Comparison of ENCODE assay signal across 31 mouse cellular contexts in genomic region chr6:138945432-138945831, GRCm38 (mm10).
DNase-seq lines count a peak whose midpoint lies in the region; ATAC-seq lines count a peak whose summit lies in the region.
"Had no signal": no experiment of that assay in that cellular context is flagged by ENCODE, and none has a peak within 500 bp of the region (broad histone marks: within the 10 kb centered on the region; RNA-seq: fewer than 3 reads in every experiment).

No protein-coding gene starts in this region.

- H3K27me3 ChIP-seq in forebrain, embryonic 16.5 days (replicated peaks; ENCODE audit: control insufficient read depth, insufficient read depth, low read length) = no peaks in the 10 kb centered on the region
- H3K27me3 ChIP-seq in forebrain, embryonic 10.5 days (ENCODE audit: poor library complexity, severe bottlenecking) = no peaks in the 10 kb centered on the region
- no peaks in the 10 kb centered on the region for H3K27me3 ChIP-seq in hindbrain, embryonic 12.5 days
- H3K27me3 ChIP-seq: embryonic facial prominence, embryonic 12.5 days; hindbrain, embryonic 13.5 days; midbrain, embryonic 12.5 days; neural tube, embryonic 13.5 days; Patski had no signal

- no peaks in the 10 kb centered on the region for H3K4me1 ChIP-seq in forebrain, embryonic 16.5 days (replicated peaks; ENCODE audit: control insufficient read depth, insufficient read depth, low read length)
- H3K4me1 ChIP-seq in forebrain, embryonic 10.5 days = 0 out of 2 replicates have a peak, but pooled peaks cover 4% of the 10 kb centered on the region
- no peaks in the 10 kb centered on the region for H3K4me1 ChIP-seq in hindbrain, embryonic 12.5 days
- H3K4me1 ChIP-seq: embryonic facial prominence, embryonic 12.5 days; hindbrain, embryonic 13.5 days; neural tube, embryonic 13.5 days had no signal

- no peak overlapping the region for H3K4me2 ChIP-seq in forebrain, embryonic 16.5 days (ENCODE audit: low read length)
- no peak overlapping the region for H3K4me2 ChIP-seq in hindbrain, embryonic 12.5 days (replicated peaks)
- H3K4me2 ChIP-seq: embryonic facial prominence, embryonic 12.5 days; heart, embryonic 11.5 days; hindbrain, embryonic 13.5 days; midbrain, embryonic 12.5 days; neural tube, embryonic 13.5 days had no signal

- H3K9me3 ChIP-seq in forebrain, embryonic 16.5 days (ENCODE audit: control insufficient read depth, low read length) = no peaks in the 10 kb centered on the region; the same call in 1 of the 2 replicates
- H3K9me3 ChIP-seq in forebrain, embryonic 10.5 days = no peaks in the 10 kb centered on the region
- no peaks in the 10 kb centered on the region for H3K9me3 ChIP-seq in hindbrain, embryonic 12.5 days (replicated peaks)
- H3K9me3 ChIP-seq: embryonic facial prominence, embryonic 12.5 days; hindbrain, embryonic 13.5 days; midbrain, embryonic 12.5 days; neural tube, embryonic 13.5 days had no signal

- no peak overlapping the region for H3K27ac ChIP-seq in forebrain, embryonic 16.5 days (ENCODE audit: low read length)
- no peak overlapping the region for H3K27ac ChIP-seq in forebrain, embryonic 10.5 days
- H3K27ac ChIP-seq in hindbrain, embryonic 12.5 days = no peak overlapping the region
- H3K27ac ChIP-seq: embryonic facial prominence, embryonic 12.5 days; gastrocnemius, adult 2 months; hindbrain, embryonic 13.5 days; liver, embryonic 14.5 days; midbrain, embryonic 12.5 days; neural tube, embryonic 13.5 days had no signal

- no peak overlapping the region for H3K9ac ChIP-seq in forebrain, embryonic 16.5 days (replicated peaks; ENCODE audit: low read depth, low read length)
- H3K9ac ChIP-seq in hindbrain, embryonic 12.5 days = no peak overlapping the region
- H3K9ac ChIP-seq: embryonic facial prominence, embryonic 12.5 days; hindbrain, embryonic 13.5 days; liver, embryonic 14.5 days; midbrain, embryonic 12.5 days; neural tube, embryonic 13.5 days had no signal

- H3K4me3 ChIP-seq in forebrain, embryonic 16.5 days (replicated peaks; ENCODE audit: low read length) = no peak overlapping the region
- no peak overlapping the region for H3K4me3 ChIP-seq in forebrain, embryonic 10.5 days
- no peak overlapping the region for H3K4me3 ChIP-seq in hindbrain, embryonic 12.5 days
- H3K4me3 ChIP-seq: embryonic facial prominence, embryonic 12.5 days; gastrocnemius, adult 2 months; hindbrain, embryonic 13.5 days; midbrain, embryonic 12.5 days; neural tube, embryonic 13.5 days had no signal

- H3K36me3 ChIP-seq in forebrain, embryonic 16.5 days (ENCODE audit: control insufficient read depth, insufficient read depth) = no peaks in the 10 kb centered on the region
- H3K36me3 ChIP-seq in forebrain, embryonic 10.5 days (replicated peaks) = no peaks in the 10 kb centered on the region
- no peaks in the 10 kb centered on the region for H3K36me3 ChIP-seq in hindbrain, embryonic 12.5 days
- H3K36me3 ChIP-seq: embryonic facial prominence, embryonic 12.5 days; hindbrain, embryonic 13.5 days; midbrain, embryonic 12.5 days; neural tube, embryonic 13.5 days had no signal

- peak; percentile 50; the same call in 1 of the 2 replicates for ATAC-seq in forebrain, embryonic 16.5 days
- ATAC-seq in hindbrain, embryonic 12.5 days (ENCODE audit: low FRiP score) = no peak
- ATAC-seq: intestine, postnatal 0 days; Patski had no signal

- 29% methylated on average over 1 of the region's 1 CpGs for WGBS in forebrain, embryonic 16.5 days
- WGBS in forebrain, embryonic 10.5 days = 68% methylated on average over 1 of the region's 1 CpGs
- 81% methylated on average over 1 of the region's 1 CpGs for WGBS in hindbrain, embryonic 12.5 days

- no peak for DNase-seq in forebrain, embryonic 10.5 days (ENCODE audit: extremely low spot score, low spot score)
- peak; percentile 42 to 58 for DNase-seq in layer of hippocampus, adult 18-20 months (ENCODE audit: low spot score in 2 of 2)
- DNase-seq in layer of hippocampus, postnatal 25 days (ENCODE audit: extremely low spot score in 1 of 2, low spot score in 1 of 2) = no peak
- peak; percentile 71 for DNase-seq in brain, adult 2 months (ENCODE audit: low read depth, low spot score)
- DNase-seq in layer of hippocampus, adult 8-10 months (ENCODE audit: low spot score in 2 of 2) = peak; percentile 11 to 25
- DNase-seq in left cerebral cortex, adult 8-10 months (ENCODE audit: low spot score in 2 of 2) = no peak
- DNase-seq: adrenal gland, postnatal 10 days; cerebellum, adult 11-12 months; cerebellum, adult 9-11 months; embryo, embryonic 11 days; gastrocnemius, adult 2 months; gastrocnemius, postnatal 36 days; heart, adult 18-20 months; heart, postnatal 36 days; kidney, adult 9 months; kidney, postnatal 10 days; liver; lung, adult 2 months; spleen, adult 18-20 months; thymus, adult 18-20 months; thymus, postnatal 25 days had no signal

Comparison
In these comparisons a context has a peak if more than half of its experiments do, and no peak if none do; other contexts are left out.
1. DNase-seq: peak in layer of hippocampus, adult 18-20 months (2 of 2), brain, adult 2 months (single experiment) and layer of hippocampus, adult 8-10 months (2 of 2); none in forebrain, embryonic 10.5 days (single experiment), layer of hippocampus, postnatal 25 days (0 of 2) and left cerebral cortex, adult 8-10 months (0 of 2).